Mouse (Mus musculus) neutrophil, adult 5-6 weeks (primary cell): ENCODE measurements around the gene Trim17. TPM values are rescaled to one million over a fixed set of nuclear protein-coding genes. Genes with fewer than 3 reads are reported as not detected.

Source experiments
- ATAC-seq: fragments of 151-379, 151-347 bp; 2 replicates; pipeline ENCODE4 v1.8.0; 2017; ENCODE audit warnings: mild to moderate bottlenecking, moderate TSS enrichment; ENCODE audit not compliant: insufficient number of reproducible peaks, poor library complexity, low FRiP score, severe bottlenecking; ENCODE audit errors: extremely low read depth
- total RNA-seq: library from RNA; stranded (forward); fragments of 200-1000 nt; gene quantifications from 2 replicates; pipeline ENCODE4 v1.2.3, GENCODE M21; 2017

Gene Trim17
- total RNA-seq, 1 experiment from 2014 or later: 0.35 TPM

DNA sequence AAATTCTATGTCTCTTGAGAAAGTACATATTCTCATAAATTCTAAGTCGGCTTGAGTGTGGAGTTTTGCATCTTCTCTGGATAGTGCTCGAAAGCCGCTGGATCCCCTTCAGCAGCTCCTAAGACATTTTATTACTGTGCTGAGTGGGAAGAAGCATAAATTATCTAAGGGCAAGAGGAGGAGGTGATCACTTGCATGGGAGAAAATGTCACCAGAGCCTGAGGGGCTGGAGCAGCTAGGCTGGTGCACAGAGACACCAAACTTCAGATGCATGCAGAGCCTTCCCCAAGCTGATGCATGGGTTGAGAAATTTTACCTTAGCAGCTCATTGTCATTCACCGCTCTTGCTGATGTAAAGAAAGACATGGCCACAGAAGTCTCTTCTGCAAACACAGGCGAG lies 10.3 kb upstream of the Trim17 start:
- ATAC-seq: no peak

DNA sequence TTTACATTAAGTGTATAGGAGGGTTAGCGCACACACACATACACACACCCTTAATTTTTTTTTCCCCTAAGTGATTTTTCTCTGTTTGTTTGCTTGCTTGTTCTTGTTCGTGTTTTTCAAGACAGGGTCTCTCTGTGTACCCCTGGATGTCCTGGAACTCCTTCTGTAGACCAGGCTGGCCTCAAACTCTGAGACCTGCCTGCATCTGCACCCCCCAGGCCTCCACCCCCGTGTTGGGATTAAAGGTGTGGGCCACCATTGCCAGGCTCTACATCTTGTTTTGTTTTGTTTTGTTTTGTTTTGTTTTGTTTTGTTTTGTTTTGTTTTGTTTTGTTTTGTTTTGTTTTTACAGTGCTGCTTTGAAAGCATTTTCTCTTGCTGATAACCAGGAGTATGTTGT lies 7.2 kb upstream of the Trim17 start:
- ATAC-seq: no peak

DNA sequence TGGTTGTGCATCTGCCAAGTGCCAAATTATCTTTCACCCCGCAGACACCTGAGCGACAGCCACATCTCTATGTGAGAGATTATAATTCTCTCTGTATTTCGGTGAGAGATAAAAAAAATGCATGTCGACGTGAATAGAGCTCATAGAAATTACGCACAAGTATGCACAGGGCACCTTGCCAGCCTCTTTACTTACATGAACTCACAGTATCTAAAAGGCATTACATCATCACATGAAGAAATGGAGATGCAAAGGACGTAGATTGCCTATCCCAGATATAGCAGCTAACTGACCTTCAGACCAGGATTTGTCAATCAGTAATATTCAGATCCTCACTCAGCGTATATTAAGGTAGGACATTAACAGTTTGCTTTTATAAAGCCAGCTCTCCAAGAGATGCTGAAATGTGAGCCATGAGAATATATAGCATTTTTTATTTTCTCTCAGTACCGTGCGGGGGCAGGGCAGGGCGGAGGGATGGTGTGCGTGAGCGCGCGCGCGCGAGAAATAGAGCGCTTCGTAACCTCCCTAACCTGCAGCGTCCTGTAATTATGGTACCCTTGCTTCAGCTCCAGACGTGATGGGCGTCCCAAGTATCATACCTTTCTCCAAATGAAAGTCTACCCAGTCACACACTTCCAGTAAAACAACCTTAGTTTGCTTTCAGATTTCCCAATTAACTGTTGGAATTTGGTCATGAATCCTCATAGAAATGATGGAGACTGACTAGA lies 6.5 kb upstream of the Trim17 start:
- ATAC-seq: no peak

DNA sequence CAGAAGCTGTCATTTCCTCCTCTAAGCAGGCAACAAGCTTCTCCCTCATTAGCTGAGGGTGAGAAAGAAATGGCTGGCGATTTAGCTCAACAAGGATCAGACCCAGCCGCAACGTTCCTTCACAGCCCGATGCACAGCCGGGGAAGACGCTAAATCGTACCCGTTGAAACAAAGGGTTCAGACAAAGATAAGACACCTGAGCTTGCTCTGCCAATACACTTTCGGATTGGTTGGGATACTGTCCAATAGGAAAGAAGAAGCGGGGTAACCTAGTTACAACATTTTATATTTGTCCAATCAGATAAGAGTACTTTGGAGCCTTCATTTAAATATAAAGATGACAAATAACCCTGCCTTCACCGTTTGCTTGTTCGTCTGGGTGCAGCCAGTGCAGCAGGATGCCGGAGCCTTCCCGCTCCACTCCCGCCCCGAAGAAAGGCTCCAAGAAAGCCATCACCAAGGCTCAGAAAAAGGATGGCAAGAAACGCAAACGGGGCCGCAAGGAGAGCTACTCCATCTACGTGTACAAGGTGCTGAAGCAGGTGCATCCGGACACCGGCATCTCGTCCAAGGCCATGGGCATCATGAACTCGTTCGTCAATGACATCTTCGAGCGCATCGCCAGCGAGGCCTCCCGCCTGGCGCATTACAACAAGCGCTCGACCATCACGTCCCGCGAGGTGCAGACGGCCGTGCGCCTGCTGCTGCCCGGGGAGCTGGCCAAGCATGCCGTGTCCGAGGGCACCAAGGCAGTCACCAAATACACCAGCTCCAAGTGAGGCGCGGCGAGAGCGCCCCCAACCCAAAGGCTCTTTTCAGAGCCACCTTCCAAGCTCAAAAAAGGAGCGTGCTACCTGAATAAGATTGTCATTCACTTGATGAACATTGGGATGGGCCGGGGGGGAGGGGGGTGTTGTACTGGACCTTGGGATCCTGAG lies 5.7 kb upstream of the Trim17 start, which contains the start of gene Hist3h2ba:
Hist3h2ba (plus strand) TSS at position 379 of the 938 bp plus-strand sequence.
- ATAC-seq: peak; percentile 90

DNA sequence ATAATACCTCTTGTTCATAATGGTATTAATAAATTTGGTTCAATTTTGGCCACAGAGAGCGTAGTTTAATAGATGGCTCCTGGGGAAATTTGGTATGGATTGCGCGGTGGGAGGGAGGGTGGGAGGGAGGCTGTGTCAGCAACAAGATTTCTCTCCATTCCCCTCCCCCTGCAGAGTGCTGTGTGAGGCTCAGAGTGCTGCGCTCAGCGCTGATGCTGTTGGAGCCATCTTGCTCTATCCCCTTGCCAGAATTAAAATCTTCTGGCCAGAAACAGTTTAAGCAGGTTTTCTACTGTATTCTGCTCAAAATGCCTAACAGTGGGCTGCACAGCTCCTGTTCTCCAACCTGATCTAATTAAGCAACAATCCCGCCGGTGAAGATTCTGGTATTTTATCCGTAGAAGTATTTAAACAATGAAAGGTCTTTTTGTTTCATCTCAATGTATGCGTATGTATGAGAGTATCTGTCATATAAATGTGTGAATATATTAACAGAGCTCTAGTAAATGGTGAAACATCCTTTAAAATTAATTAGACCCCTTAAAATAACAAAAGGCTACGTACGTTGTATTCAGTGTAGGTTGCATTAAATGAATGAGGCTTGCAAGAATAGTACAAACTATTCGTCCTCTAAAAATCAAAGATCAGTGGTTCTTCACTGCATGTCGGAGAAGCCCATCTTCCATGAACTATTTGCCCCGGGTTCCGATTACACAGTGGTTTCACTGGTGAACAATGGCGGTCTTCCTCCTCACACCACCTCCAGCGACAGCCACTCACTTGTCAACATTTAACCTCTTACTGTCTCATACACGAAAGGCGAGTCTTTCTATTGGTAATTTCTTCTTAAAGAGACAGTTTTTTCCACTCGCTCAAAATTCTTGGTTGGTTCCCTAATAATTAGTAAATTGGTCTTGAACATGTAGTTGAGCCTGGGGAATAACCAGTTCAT lies 4.7 kb upstream of the Trim17 start:
- ATAC-seq: no peak

DNA sequence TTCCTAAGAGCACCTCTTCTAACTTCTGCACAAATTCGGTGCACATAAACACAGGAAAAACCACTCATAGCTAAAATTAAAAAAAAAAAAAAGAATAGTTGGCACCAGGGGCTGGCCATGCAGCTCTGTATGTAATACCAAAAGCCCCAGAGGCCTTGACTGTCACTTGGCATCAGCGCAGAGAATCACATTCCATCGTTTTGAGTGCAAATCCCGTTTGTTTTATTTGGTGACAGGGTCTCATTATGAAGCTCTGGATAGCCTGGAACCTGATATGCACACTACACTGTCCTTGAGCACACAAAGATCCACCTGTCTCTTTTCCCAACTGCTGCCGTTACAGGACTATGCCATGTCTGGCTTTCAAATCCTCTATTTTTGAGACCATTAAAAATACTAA lies 3.3 kb upstream of the Trim17 start:
- no peak for ATAC-seq

DNA sequence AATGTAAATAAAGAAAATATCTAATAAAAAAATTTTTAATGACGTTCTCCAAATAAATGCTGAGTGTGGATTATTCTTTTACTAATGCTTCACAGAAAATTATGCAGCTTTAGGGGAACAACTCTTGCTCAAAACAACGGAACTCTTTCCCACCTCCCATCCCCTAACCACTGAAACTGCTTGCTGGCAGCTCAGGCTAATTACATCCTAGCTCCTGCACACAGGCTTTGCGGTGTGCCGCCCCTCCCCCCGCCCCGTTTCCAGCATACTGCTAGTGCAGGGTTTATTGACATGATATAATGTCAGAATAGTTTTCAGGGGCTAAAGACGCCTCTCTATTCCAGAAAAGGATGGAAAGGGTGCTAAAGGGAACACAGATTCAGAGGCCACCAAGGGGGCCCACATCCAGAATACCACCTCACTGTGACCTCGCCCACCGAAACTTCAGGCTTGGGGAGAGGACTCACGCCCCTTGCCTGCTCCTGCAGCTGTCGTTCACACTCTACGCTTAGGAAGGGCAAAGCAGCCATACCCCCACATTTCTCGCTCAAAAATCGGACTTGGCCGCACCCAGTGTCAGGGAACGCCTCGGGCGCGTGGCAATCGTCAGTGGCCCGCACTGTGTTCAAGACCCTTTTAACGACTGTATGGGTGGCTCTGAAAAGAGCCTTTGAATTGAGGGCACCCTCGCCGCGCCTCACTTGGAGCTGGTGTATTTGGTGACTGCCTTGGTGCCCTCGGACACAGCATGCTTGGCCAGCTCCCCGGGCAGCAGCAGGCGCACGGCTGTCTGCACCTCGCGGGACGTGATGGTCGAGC lies 925 bp upstream of the Trim17 start:
- no peak for ATAC-seq

DNA sequence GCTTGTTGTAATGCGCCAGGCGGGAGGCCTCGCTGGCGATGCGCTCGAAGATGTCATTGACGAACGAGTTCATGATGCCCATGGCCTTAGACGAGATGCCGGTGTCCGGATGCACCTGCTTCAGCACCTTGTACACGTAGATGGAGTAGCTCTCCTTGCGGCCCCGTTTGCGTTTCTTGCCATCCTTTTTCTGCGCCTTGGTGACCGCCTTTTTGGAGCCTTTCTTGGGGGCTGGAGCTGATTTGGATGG lies 390 bp upstream of the Trim17 start:
- ATAC-seq: peak; percentile 39

DNA sequence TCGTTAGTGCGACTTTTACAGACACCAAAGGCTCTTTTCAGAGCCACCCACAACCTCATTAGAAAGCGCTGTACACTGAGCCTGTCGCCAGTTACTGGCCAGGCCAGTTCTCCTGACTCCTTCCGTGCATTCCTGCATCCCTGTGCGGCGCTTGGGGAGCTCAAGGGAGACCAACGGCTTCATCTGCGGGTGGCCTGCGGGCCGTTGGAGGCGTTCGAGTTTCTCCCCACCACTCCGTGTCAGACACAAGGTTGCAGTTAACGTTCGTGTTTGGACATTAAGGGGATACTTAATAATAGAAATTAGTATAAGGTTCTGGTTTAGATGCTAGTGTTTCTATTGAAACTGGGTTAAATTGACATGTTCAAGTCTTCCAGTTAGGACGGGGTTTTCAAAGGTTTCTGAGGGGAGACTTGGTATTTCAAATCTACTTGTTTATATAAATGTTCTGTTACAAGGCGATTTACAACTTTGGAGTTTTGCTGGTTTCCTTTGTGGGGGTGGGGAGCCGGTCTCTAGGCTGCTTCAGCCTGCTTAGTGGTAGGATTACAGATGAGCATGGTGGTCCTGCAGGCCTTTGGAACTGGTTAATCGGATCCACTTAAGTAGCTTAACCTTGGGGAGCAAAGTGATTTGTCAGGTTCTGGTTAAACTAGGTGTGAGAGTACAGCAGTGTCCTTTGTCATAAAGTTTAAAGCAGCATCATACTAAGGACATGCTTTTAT lies 820 bp downstream of the Trim17 start:
- peak; percentile 7; the same call in 1 of the 2 replicates for ATAC-seq

DNA sequence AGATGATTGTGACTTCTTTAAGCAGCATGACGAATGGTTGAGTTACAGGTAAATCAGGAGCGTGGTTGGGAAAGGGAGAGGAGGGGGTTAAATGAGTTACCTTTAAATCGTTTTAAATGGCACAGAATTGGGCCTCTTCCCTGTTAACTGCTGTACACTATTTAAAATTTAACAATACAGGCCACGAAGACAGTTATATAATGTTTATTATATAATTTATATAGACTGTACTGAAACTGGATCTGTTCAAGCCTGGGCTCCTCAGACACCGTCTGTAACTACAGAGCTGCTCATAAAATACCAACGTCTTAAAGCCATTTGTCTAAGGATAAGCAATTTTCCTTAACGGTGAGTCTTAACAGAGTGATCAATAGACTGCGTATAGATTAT lies 1.4 kb downstream of the Trim17 start:
- ATAC-seq: no peak

DNA sequence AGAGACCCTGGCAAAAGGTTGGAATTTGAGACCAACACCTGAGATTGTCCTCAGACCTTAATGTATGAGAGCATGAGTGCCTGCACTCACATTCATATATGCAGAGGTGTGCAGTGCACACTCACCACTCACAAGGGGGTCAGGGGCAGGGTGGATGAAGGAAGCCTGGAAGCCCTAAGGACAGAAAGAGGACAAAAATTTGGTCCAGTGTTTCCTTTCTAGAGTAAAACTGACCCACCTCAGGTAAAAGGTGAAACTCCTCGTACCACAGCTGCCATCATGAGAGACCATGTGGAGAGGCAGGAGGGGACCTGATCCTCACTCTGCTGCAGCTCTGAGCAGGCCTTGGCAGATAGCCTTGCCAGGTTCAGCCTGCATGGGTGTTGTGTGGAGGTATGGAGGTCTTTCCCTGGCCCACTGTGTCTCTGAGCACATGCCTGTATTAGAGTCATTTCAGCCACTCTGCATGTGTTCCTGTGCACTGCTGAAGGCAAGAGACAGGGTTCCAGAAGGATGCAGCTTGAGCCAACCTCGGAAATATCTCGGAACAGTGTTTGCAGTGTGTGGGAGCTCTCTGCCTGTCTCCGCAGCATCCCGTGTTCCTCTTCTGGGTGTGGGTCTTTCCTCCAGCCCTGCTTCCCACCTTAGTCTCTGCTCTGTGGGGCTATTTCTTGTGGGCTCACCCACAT lies 2.9 kb downstream of the Trim17 start:
- ATAC-seq: no peak

DNA sequence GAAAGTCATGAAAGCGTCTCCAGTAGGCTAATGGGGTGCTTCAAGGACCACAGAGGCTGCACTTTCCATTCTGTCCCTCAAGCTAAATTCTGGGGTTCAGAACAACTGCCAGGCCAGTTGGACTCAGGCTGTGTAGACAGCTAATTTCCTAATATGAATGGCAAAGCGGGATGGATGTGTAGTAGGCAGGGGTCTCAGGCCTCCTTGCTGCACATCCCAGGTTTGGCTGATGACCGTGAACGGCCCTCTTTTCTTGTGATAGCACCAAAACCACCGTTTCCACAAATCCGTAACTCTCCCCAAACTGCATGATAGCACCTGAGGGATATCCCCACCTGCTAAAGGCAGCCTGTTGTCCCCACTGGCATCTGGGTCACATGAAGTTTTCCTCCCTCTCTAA lies 4.1 kb downstream of the Trim17 start:
- ATAC-seq: no peak

DNA sequence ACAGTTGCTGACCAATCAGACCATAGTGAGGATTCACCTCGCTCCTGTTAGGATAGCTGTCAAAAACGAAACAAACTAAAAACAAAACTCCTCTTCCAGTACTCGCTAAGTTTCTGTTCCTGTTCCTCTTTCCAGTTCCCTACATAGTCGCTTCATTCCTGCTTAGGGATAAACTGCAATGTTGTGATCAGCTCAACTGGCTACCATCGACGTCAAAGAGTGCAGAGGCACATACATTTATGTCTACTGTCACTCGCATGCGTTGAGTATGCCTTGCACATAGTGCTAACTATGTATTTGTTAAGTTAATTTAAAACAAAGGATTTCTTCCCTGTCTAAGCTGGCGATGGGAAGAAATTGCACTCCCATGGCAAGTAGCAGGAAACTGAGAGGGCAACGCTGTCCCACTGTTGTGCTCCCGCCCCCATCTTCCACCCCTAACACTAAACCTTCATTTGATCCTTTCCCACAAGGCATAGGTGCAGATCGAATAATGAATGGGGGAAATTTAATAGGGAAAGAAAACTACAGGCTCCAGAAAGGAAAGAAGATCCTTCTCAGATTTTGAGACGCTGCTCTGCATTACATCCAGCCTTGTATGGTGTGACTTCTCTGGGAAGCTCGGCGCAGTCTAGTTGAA lies 4.8 kb downstream of the Trim17 start:
- no peak for ATAC-seq

DNA sequence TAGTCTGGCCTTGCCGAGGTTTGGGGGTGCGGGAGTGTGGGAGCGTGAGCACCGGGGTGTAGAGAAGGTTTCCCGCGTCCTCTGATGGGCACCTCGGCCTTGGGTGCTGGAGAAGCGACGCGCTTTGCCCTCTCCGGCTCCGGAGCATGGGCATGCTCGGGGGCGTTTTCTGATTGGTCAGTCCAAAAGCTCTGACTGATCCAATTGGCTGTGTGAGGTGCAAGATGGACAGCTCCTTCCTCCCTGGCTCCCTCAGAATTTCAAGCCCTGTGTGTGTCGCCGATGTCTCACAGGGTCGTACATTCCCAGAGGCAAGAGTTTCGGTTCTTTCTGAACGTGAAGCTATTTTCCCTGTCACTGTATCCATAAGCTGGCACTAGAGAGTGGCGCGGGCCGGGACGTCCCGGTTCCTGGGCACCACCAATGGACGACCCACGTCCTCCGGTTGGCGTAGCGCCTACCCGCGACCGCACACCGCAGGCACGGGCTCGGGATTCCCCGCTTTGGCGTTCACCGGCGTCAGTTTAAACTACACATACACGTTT lies 5.5 kb downstream of the Trim17 start:
- ATAC-seq: peak; percentile 80

DNA sequence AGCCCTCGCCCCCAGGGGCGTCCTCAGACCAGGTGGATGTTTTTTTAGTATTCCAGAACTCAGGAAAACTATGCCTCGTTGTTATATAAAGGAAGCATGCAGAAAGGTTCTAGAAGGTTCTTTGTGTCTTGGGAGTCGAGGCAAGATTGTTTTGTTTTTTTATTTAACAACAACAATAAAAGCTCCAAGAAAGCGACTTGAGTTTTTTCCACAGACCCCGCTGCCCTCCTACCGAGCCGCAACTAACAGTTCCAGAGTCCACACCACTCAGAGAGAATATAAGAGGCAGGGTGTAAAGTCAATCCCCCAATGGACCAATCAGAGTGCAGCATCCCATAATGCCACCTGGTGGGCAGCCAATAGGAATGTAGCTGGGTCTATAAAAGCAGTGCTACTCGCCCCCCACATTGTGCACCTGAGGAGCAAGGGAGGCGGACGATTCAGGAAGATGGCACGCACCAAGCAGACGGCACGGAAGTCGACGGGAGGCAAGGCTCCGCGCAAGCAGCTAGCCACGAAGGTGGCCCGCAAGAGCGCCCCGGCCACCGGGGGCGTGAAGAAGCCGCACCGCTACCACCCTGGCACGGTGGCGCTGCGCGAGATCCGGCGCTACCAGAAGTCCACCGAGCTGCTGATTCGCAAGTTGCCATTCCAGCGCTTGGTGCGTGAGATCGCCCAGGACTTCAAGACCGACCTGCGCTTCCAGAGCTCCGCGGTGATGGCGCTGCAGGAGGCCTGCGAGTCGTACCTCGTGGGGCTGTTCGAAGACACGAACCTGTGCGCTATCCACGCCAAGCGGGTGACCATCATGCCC lies 7.1 kb downstream of the Trim17 start:
- no peak for ATAC-seq

DNA sequence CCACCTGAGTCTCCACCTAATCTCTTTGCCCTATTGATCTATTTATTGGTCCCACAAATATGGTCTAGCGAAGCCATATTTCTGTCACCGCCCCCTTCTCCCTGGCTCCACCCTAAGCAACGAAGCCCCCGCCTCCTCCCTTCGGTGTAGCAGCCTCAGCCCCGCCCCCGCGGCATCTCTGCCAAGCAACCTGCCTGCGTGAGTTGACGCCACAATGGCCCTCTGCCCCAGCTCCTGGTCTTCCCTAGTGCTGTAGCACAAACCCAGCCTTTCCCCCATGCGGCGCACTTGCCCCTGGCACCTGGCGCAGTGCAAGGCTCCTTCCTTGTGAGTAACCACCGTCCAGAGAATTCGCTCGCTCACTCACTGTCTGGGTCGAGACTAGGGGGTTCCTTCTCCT lies 9.1 kb downstream of the Trim17 start:
- no peak for ATAC-seq
